ENCODE assay signal across 17 mouse cellular contexts in the genomic region with DNA sequence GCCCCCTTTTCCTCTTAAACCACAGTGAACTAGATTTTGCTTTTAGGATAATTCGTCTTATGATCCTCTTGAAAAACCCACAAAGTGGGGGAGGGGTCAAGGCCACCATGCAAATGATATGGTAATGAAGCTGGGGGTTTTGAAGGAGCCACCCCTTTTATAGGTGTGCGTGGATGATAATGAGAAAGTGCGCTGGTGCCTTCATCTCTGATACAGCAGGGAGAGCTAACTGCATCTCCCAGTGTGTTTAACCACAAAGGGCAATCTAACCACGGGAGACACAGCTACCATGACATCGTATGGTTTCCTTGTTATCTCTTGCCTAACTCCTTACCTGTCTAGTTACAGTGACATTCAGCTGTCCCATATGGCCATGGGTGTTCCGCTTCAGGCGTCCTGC. TPM values are rescaled to one million over a fixed set of nuclear protein-coding genes. Genes with fewer than 3 reads are reported as not detected.
"Had no signal": no experiment of that assay in that cellular context is flagged by ENCODE, and none has a peak within 500 bp of the region (broad histone marks: within the 10 kb centered on the region; RNA-seq: fewer than 3 reads in every experiment).

No protein-coding gene starts in this region.

- DNase-seq: kidney, adult 2 months; kidney, postnatal 14 days; layer of hippocampus, postnatal 36 days; lung, embryonic 14.5 days; lung, postnatal 10 days; lung, postnatal 4 days; right cerebral cortex, adult 18-20 months had no signal

- ATAC-seq: intestine, embryonic 15.5 days; midbrain, embryonic 13.5 days had no signal

- H3K9me3 ChIP-seq: intestine, embryonic 15.5 days; kidney, embryonic 15.5 days; limb, embryonic 15.5 days; midbrain, embryonic 13.5 days; neural tube, embryonic 15.5 days had no signal

- H3K36me3 ChIP-seq: intestine, embryonic 15.5 days; kidney, embryonic 15.5 days; limb, embryonic 15.5 days; midbrain, embryonic 13.5 days; neural tube, embryonic 15.5 days had no signal

- H3K4me3 ChIP-seq: intestine, embryonic 15.5 days; kidney, embryonic 15.5 days; limb, embryonic 15.5 days; megakaryocyte, embryonic 14.5 days; midbrain, embryonic 13.5 days; myocyte; neural tube, embryonic 15.5 days had no signal

- H3K9ac ChIP-seq: intestine, embryonic 15.5 days; kidney, embryonic 15.5 days; limb, embryonic 15.5 days; lung, embryonic 14.5 days; neural tube, embryonic 15.5 days had no signal

- H3K27ac ChIP-seq: intestine, embryonic 15.5 days; kidney, embryonic 15.5 days; limb, embryonic 15.5 days; midbrain, embryonic 13.5 days; neural tube, embryonic 15.5 days; stomach, postnatal 0 days had no signal

- H3K4me2 ChIP-seq: intestine, embryonic 15.5 days; kidney, embryonic 15.5 days; limb, embryonic 15.5 days; lung, embryonic 14.5 days; midbrain, embryonic 13.5 days; neural tube, embryonic 15.5 days had no signal

RNA-seq across cellular contexts. Expression of a gene that starts 20.0 kb away (rescaled TPM):
- total RNA-seq: layer of hippocampus, postnatal 36 days; left cerebral cortex, adult 8-10 months; left cerebral cortex, postnatal 25 days had no signal
- polyA plus RNA-seq: lung, embryonic 14.5 days; midbrain, embryonic 13.5 days; neural tube, embryonic 15.5 days had no signal

RNA-seq across cellular contexts. Expression of a gene that starts 22.3 kb away (rescaled TPM):
- total RNA-seq: layer of hippocampus, postnatal 36 days had no signal
